Mouse (Mus musculus) layer of hippocampus, adult 8-10 months (tissue): ENCODE results near the gene Nenf. TPM values are rescaled to one million over a fixed set of nuclear protein-coding genes. Genes with fewer than 3 reads are reported as not detected.

Experiments used
- DNase-seq, 2 experiments: peaks; one replicate each; pipeline ENCODE4 v3.0.0; 2022; ENCODE audit warnings: low spot score in 2 of 2
- total RNA-seq, 4 experiments: library from RNA; stranded (reverse); gene quantifications; 2 replicates each; pipeline ENCODE4 v1.2.4; 2022

Nenf gene
- total RNA-seq, result 10 to 100 TPM; 57.8 to 80.1 (median 66.1) TPM

DNA sequence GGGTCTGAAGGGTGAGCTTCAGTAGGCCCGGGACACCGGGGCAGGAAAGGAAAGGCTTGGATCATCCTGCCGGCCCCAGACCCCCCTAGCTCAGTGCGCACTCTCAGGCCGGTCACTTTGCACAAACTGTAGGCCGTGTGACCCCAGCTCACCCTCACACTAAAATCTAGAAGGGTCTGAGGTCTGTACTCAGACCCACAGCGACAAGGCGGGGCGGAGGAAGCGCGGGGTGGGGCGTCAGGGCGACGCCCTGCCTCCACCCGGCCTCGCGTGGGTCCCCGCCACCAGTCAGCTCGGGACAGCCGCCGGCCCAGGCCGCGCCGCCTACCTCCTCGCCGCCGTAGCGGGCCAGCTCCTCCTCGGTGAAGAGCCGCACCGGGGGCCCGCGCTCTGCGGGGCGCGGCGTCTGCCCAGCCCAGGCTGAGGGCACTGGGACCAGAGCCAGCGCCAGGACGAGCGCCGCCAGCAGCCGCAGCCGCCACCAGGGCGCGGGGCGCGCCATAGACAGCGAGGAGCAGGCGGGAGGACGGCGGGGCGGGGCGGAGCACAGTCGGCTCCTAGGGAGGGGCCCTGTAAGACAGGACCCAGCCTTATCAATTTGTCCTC, at the start of gene Nenf:
Nenf (minus strand) TSS at position 604 of the 606 bp plus-strand sequence.
- DNase-seq, result peak in 1 of 2 experiments; percentile 66

DNA sequence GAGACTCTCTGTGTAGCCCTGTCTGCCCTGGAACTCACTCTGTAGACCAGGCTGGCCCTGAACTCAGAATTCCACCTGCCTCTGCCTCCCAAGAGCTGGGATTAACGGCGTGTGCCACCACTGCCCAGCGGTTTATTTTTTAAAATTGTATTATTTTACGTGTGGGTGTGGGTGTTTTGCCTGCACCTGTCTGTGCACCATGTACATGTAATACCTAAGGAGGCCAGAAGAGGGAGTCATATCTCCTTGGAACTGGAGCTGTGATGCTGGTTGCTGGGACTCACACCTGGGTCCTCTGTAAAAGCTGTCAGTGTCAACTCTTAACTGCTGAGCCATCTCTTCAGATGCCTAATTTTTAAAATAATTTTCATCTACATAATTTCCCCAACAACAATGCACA, 46.5 kb upstream of the Nenf start:
- no peak for DNase-seq

DNA sequence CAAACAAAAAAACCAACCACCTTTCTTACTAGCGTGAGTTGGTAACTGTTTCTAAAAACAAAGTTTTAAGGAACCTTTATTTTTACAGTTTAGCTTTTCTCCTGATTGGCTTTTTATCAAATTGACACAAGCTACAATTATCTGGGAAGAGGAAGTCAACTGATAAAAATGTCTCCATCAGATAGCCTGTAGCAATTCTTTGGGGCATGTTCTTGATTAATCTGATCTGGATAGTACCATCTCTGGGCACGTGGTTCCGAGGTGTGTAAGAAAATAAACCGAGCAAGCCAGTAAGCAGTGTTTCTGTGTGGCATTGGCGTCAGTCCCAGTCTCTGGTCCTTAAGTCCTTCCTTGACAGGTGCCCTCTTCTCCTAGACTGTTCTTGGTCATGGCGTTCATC, 44.4 kb upstream of the Nenf start:
- DNase-seq, result no peak

DNA sequence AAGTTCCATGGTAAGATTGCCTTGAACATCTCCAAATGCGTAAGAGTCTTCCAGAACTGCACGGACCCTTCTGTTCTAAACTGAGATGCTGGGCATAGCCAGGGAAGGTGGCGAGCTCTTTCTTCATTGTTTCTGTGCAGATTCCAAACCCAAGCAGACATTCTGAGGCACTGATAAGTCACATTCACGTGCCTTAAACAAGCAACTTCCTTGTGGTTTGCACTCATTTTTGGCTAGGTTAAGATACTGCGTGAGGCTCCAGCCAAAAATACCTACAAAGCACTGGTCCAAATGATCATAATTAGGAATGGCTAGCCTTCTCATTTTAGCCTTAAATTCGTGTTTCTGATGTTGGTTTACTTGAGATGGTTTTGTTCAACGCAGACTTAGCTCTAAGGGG, 41.5 kb upstream of the Nenf start:
- DNase-seq, result no peak

DNA sequence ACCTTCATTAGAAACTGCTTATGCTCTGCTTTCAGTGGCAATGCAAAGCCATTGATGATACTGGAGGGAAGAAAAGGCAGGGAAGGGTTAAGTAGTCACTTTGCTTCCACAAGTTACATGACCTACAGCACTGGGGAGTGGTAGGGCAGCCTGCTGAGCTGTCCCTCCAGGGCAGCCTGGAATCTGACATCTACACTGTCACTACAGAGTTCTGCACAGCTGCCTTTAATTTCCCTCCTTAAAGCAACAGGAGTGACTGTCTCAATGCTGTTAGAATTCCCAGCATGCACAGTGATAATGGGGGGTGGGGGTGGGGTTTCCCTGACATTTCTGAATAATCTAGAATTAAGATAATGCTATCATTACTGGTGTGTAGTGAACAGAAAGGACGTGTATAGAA, 38.9 kb upstream of the Nenf start:
- no peak for DNase-seq

DNA sequence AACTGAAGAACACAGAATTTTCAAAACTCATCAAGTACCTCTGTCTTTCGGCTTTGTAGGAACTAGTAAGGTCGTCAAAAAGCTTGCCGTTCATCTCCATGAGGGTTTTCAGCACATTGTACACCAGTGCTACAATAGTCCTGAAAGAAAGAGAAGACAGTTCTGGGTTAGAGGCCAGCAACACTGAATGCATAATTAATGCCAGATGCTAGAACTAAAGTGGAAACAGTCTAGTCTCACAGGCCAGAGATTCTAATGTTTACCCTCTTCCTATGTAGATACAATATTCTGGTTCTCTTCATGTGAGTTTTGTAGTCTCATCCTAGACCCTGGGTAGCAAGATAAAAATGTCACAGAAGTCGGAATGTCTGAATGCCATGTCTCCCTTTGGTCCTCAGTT, 35.8 kb upstream of the Nenf start:
- DNase-seq, result no peak

DNA sequence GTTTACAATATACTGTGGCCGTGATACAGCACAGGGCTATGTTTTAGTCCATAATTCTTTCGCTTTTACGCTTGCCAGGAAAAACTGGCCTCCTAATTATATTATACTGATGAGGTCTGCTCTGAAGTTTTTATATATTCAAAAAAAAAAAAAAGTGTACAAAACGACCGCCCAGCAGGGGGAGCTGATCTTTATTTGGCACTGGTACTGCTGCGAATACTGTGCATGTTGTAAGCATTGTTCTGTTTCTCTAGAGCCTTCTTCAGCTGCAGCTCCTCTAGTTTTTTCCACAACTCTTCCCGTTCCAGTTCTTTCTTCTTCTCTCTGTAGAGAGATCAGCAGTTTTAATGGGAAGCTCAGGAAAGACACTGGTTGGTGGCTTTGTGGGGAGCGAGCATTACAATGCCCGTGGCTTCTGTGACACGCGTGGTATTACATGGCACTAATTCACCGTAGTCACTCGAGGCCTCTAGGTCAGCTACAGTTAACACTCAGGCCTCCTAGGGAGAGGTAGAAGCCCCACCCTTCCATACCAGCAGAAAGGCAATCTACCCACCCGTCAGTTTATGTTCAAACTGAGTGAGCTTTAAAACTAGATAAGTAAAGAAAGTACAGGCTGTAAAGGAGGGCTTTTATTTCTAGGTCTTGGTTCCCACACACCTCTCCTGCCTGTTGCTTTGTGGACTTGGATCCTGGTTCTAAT, 34.9 kb upstream of the Nenf start:
- no peak for DNase-seq

DNA sequence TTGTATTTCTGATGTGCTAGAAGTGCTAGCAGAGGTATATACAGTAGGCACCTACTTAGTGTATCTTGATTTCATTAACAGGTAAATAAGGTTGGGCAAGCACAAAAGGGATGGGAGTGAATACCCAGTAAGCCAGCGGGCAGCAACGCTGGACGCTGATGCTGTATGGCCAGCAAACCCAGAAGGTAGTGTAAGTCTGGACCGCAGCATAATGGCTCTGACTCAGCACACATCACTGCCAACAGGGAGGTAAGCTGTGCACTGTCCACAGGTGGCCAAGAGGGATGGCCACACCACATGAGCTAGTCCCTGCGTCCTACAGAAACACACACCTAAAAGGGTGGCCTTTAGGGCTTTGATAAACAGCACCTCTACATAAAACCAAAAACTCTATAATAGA, 32.4 kb upstream of the Nenf start:
- no peak for DNase-seq

DNA sequence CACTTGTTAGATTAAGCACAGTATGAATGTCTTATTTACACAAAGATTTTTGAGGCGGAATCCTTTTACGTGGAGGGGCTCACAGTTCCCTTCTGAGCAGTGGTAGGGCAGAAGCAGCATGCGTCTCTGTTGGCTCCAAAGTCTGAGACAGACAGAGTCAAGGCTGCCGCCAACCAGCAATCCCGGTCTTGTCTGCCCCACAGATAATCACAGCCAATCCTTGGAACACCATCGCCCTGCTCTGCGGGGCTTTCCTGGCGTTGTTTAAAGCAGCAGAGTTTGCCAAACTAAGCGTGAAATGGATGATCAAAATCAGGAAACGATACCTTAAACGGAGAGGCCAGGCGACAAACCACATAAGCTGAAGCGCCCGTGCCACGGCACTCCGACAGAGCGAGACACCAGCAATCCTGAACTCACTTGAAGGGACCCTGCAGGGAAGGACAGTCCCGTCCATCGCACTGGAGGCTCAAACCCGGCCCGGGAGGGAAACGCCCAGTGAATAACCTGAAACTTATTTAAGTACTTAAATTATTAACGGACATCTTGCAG, 31.6 kb upstream of the Nenf start:
- DNase-seq, result no peak

DNA sequence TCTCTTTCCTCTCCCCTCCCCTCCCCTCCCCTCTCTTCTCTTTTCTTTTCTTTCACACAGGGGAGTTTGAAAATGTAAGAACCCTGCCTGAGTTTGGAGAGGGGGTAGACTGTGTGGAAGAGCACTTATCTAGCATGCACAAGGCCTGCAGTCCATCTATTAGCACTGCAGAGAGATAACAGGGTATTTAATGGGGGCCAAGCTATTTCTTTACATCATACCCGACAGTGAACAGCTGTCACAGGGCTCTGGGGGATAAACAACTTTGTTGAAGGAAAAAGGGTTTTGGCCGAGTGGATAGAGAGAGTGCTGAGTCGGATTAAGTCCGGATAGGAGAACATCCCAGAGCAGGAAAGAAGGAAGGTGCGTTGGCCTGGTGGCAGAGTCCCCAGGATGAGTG, 31.0 kb upstream of the Nenf start:
- DNase-seq, result no peak

DNA sequence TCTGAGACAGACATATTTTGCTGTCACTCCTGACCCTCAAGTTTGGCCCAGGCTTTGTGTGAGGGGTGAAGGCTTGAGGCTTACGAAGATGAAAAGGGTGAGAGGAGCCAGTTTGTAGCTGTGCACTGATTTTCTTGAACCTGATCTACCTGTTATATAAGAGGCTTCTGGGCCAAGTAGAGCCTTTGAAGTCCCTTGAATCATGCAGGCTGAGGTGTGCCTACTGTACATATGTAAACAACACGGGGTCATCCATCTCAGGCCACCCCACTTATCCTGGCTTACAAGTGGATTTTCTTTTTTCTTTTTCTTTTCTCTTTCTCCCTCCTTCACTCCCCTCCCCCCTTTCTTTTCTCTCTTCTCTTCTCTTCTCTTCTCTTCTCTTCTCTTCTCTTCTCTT, 30.6 kb upstream of the Nenf start:
- DNase-seq, result no peak

DNA sequence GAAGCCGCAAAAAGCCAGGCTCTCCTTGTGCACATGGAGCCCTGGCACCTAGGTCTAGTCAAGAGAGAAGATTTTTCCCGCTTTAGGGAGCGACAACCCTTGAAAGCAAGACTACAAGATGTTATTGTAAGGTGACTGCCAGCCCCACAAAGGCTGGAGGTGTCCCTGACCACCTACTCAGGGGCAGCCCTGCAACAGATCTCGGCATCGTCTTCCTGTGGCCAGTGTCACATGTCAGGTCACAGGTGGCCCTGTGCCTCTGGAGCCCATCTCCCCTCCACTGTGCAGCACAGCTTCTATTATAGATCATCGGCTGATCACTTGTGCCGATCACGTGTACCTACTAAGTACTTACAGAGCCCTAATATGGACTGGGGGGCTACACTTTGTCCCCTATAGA, 29.6 kb upstream of the Nenf start:
- DNase-seq, result no peak

DNA sequence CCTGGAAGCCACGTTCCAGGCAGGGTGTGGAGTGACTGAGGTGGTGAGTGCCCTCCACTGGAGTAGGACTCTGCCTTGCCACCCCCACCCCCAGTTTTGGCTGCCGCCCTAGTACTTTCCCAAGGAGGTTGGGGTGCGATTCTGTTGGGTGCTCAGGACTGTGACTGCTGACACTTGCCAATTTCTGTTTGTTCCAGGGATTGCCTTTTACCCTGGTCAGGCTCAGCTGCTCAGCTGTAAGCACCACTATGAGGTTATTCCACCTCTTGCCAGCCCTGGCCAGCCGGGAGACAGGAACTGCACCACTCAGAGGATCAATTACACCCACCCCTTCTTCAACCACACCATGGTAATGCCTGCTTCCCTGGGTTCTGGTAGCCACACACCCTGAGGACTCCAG, 22.5 kb upstream of the Nenf start:
- DNase-seq, result no peak

DNA sequence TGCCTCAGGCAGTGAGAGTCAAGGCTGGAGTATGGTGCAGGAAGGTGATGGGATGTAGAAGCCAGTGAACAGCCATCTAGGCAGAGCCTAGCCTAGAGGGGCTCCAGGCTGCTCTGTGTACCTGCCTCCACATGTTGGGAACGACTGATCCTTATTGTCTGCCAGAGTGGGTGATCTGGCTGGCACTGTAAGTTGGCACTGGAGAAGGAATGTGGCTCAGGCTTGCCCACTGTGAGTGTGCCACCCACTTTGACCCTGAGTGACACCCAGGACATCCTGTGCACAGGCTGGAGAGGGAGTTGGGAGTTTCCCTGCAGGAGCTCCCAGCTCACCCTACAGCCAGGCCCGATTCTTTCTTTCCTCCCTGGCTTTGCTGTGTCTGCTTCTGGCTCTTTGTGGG, 21.9 kb upstream of the Nenf start:
- DNase-seq, result no peak

DNA sequence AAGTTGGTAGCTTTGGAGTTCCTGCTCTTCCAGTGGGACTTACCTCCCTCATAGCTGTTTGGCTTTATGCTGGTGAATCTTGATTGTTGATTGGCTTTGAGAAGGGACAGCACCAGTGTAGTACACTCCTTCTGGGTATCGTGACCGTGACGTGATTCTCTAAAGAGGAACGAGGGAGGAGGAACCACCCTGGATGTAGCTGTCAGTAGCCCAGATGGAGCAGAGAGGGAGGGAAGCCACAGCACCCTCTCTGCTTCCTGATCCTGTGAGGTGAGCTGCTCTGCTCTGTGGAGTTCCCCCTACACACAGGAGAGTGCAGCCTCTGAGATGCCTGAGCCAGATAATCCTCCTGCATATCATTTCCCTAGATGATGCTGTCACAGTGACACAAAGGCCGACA, 16.5 kb upstream of the Nenf start:
- no peak for DNase-seq

DNA sequence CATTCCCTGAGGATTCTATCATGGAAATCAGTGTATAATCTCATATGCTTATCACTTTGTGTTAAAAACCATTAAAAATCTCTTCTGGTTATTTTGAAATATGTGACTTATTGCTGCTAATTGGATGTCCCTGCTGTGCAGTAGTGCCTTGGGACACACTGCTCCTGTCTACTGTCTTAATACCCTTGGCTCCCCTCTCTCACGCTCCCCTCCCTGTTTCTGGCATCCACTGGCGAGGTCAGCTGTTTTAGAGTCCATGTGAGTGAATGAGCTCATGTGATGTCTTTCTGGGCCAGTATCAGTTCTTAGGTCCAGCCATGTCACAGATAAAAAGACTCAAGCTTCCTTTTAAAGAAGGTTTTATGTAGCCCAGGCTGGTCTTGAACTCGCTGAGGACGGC, 12.4 kb upstream of the Nenf start:
- no peak for DNase-seq

DNA sequence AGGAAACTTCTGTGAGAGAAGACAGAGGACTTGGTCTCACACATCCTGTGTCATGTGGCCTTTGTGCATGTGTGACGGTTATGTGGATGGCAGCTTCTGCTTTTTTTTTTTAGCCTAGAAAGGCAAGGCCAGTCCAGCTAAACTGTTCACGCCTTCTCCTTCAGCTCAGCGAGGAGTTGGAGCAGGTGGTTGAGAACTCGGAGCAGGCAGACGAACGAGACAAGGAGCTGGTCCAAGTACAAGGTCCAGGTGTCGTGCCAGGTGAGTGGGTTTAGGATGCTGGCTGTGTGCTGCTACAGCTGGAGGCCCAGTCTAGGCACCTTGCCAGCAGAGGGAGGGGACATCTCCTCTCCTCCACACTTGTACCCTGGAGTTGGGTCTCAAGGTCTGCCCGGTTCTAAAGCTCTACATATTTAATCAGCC, 10.0 kb upstream of the Nenf start:
- no peak for DNase-seq

DNA sequence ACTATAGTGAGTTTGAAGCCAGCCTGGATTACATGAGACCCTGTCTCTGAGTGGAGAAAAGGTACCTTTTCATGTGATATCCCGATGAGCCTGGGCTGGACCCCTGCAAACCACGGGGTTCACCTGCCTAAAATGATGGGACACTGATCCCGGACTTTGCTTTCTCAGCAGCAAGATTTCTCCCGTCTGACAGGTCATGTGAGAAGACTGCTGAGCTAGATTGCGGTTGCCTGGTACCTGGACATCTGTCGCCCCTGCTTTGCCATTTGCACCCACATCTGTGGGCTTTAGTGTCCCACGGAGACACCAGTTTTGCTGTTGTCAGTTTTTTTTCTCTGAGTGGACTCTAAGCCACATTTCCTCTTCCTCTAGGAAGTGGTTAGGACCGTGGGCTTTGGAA, 9.3 kb upstream of the Nenf start:
- no peak for DNase-seq

DNA sequence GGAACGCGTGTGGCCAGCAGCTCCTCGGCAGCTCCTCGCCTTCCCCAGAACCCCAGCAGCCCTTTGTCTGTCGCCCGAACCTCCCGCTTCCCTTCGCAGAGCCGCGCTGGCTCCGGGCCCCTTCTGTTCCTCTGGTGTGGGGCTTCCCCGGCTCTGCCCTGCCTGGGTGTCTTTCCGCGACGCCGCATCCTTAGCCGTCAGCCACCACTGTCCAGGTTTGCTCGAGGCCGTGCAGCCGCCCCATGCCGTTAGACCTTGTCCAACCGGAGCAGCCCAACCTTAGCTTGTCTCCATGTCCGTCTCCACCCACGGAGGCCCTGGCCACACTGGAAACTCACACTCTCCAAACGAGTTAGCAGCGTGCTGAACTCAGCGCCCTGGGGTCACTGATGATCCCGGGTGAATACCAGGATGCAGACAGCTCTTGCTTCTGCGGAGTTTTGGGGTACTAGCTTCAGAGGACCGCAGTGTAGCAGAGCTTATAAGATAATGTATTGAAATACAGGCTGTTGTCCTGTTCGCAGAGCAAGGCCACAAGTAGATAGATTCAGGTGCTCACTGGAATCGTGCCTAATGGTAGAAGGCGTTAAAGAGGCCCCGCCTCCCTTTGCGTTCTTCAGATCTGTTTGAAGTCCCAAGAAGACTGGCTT, 8.4 kb upstream of the Nenf start:
- no peak for DNase-seq

DNA sequence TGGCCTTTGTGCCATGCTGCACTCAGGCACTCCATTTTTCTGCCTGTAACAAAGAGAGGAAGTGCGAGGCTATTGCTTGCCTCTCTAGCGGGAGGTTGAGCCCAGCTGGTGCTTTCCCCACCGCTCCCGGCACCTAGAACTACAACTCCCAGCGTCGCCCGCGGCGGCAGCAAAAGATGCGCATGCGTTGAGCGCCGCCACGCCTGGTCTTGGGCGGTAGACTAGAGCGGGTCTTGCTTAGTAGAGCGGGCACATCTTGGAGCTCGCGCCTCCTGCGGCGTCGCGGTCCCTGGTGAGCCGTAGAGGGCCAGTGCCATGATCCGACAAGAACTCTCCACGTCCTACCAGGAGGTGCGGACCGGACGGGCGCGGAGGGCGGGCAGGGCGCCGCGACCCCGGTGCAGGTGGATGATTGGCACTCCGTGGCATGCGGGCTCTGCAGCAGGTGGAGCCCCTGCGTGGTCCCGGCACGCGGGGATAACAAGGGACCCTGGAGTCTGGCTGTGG, 7.8 kb upstream of the Nenf start, which contains the start of gene Tmem206:
Tmem206 (plus strand) TSS at position 187 of the 507 bp plus-strand sequence.
- DNase-seq, result peak; percentile 89 to 94

DNA sequence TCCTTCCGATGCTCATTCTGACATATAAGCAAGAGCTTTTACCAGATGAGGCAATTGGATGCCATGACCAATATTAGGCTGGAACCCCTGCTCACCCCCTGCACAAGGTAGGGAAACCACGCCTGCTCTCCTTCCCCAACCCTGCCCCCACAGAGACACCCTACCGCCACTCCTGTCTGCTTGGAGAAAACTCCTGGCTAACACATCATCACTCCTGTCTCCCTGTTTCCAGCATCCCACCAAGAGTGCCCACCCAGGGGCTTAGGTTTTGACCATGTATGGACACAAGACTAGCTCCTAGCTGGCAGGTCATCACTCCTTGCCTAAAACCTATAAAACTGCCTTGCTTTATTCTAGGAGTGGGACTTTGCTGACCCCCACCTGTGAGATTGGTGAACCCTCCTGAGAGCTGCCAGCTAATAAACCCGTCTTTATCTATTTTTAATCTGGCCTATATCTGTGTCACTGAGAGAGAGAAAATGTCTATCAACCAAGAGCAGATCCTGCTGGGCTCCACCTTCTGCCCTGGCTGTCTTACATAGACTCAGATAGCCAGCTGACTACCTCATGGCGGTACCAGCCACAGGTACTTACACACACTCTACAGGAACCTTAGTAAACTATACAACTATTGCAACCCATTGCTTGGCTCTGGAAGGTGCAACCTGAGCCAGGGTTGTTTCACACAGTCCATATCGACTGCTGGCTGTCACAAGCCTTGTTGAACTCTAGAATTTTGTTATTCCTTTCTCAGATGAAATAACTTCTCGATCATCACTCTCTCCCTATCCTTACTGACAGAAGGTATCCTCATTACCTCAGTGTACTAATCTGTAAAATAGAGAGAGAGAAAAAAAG, 7.0 kb upstream of the Nenf start:
- DNase-seq, result no peak
